Mouse (Mus musculus): ENCODE data around the gene Mknk1.

Gene Mknk1

DNA sequence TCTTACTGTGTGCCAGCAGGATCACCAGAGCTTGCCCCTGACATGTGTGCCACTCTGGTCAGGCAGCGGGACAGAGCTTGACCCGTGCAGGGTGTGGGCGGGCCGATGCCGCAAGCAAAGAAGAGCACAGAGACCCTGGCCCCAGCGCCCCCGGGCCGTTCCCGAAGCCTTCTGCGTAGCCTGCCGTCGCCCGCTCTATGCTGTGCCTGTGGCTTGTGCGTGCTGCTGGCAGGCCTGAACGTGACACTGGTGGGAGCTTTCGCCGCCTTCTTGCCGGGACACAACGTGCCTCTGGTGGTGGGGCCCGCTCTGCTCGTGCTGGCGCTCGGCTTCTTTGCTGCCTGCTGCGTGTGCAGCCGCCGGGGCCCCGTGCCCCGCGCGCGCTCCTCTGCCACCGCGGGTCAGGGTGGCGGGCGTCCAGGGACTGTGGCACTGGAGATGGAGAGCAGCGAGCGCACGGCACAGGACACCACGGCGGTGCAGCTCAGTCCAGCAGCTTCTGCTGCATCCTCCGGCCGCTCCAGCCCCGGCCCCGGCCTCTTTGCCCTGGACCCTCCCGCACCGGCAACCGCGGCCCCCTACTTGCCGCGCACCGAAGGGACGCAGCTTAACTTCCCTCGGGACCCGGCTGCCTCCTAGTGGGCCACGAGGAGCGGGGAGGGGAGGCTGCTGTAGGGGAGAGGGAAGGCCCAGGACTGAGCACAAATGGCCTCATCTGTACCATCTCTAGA lies 59.1 kb downstream of the Mknk1 start:
- no peak for DNase-seq

DNA sequence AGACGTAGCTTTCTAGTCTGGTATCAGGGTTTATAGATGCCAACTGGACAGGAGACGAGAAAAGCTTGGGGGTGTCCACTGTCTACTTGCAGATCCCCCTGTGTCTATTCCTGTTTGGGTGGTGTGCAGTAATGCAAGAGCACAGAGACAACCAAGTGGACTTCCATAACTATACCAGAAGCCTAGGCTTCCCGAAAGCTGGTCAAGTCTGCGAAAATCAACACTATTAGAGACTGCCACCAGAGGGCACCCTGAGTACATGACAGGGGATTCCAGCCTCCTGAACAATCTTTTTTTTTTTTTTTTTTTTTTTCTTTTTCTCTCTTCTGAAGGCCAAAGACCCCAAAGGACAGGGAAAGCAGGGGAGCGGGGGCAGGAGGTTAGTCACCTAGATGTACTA lies 63.8 kb downstream of the Mknk1 start:
- DNase-seq: peak; percentile 55

DNA sequence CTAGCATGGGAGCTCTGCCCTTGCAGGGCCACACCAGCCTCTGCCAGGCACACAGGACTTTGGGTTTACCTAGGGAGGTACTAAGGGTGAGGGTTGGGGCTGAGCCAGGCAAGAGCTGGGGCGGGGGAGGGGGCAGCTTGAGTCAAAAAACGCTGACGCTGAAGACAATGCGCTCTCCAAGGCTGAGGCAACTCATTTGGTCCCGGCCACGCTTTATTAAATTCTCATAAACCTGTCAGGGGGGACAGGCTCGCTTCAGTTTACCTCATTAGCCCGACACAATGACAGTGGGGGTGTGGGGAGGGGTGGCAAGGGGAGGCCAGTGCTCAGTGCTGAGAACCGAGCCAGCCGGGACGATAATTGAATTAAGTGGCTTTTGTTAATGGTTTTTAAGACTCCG lies 65.4 kb downstream of the Mknk1 start:
- no peak for DNase-seq

DNA sequence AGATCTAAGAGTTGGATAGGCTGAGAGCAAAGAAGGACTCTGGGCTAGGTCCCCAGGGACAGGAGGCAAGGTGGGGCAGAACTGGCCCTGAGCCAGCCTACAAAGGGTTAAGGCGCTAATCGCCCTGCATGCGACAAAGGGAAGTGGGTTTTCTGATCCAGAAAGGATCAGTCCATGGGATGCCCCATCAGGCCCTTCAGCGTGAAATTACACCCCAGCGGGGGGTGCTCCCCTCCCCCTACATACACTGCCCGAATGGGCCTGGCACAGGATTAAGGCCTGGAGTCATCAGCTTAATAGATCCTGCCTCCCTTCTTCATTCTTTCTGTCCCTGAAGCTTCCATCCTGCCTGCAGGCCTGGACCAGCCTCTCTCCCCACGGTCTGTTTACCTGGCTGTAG lies 66.7 kb downstream of the Mknk1 start:
- no peak for DNase-seq

DNA sequence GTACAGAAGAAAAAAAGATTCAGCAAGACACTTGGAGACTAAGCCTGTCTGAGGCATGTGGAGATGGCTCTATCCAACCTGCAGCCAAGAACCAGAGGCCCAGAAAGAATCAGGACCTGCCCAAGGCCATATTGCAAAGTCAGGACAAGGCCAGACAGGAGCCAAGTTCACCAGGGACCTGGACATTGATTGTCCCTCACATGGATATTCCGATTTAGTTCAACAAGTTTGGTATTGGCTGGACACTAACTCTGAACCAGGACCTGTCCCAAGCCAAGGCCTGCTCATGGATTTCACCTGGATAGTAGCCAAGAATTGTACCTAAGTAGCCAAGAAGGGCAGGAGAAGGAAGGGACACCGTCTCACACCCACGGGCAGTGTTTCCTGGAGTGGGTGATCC lies 67.8 kb downstream of the Mknk1 start:
- no peak for DNase-seq

DNA sequence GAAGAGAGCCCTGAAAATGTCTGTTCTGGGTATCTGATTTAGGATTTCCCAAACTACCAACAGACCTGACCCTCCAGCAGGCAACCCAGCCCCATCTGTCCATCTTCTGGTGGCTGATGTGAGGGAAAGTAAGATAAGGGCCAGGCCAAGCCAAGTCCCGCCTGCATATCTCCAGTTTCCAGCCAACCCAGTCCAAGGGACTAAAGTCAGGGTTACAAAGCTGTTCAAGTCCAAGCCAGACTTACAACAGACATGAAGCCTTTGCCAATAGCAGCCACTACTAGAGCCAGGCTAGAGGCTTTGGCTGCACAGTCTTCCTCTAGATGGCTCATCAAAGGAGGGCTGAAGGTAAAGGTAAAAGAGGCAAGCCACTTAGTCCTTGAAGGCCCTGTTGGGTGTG lies 69.0 kb downstream of the Mknk1 start:
- no peak for DNase-seq

DNA sequence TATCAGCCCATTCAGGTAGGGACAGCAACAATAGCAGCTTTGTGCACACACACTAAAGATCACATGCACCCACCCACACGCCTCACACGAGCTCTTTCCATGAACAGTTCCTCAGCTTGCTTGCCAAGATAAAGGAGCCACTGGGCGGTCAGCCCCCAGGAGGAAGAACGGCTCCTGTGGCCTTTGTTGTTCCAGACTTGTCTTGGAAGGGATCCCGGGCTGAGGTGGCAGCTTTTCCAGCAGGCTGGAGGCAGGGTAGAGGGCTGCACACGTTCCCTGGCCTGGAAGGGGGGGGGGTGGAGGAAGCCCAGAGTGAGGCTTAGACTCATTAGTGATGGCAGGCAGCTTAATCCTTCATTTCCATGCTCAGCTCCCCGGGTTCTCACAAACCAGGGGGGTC lies 69.6 kb downstream of the Mknk1 start:
- DNase-seq: no peak

DNA sequence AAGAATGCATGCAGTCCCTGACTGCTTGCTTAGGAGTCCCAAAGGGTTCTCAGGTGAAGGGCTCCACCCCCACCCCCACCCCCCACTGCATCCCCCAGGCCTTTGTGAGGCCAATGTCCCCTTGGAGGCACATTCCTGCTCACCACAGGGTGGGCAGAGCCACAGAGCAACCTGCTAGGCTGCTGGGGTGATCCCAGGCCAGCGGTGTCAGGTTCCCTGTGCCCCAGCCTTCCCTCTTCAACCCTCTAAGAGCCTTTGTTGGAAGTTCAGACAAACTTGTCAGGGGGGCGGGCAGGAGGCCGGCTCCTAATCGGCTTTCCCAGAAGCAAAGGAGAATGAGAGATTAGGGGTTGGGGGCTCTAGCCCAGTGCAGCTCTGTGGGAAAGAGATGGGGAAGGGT lies 72.6 kb downstream of the Mknk1 start:
- DNase-seq: no peak

DNA sequence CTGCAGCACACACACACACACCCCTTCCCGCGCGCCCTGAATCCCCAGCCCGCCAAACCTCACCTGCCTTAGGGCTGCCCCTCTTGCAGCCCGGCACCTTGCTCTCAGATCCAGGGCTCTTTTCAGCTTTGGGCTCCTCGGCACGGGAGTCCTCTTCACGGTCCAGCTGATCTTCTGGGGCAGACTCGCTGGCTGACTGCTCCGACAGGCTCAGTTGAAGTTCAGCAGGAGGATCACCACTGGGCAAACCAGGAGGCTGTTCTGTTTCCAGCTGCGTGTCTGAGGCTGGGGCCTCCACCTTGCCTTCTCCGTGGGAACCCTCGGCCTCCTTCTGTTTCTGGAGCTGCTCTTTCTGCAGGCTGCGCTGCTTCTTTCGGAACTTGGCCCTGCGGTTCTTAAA lies 80.9 kb downstream of the Mknk1 start:
- peak; percentile 47 for DNase-seq

DNA sequence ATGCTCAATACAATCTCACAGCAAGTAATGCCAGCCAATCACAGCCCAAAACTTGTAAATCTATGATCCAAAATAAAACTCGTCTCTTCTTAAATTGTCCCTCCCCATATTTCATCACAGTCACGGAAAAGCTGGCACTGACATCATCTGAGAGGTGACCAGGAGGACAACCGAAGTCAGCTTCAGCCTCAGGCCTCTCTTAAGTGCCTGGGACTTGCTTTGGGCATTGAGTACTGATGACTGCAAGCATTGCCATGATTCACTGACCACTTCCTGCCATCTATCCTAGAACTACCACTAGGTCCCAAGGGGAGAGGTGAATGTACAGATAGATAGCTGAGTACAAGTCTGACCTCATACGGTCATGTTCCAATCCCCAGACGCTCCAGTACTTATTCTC lies 83.7 kb downstream of the Mknk1 start:
- no peak for DNase-seq

DNA sequence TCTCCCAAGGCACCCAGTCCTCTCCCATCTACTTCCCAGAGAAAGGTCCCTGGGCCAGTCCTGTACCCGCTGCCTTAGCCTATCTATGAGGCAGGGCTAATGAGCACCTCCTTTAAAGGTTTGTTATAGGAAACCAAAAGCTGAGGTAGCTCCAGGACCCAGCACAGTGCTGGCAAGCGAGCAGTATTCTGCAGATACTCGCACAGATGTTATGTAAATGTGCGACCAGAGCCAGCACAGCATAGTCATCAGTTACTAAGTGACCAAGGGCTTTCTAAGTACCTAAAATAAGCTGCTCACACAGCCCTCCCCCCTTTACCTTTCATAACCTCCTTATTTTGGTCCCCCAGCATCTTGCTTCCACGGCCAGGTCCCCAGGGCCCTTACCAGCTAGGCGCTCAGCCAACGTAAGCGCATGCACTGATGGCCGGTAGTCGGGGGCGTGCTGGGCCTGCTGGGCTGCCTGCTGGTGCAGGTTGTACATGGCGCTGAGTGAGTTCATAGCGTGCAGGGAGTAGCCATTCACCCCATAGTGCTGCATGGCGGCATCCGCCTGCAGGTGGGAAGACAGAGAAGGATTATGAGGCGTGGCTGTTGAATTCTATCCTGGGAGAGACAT lies 84.4 kb downstream of the Mknk1 start:
- DNase-seq: no peak

DNA sequence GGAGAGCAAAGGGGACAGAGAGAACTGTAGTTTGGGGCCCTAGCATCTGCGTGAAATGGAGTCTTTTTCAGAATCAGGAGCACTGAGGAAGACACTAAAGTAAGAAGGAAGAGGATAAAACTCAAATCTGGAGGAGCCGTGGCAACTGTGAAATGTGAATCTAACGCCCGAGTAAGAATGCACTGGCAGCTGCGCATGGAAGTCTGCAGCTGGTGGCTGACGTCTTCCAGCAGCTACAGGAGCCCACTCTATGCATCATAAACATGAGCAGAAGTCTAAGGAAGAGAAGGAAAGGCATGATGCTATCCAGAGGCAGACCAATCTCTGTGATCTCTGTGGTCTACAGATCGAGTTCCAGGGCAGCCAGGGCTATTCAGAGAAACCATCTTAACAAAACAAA lies 88.6 kb downstream of the Mknk1 start:
- no peak for DNase-seq

Measured in kidney, adult 11 months (tissue).